Mouse (Mus musculus): ENCODE measurements at regions not wholly inside any gene's neighbourhood (a gene's known extent, or its start where the extent isn't known, plus 50 kb on each side); places are given as distances from the start of the nearest gene placed in this dataset.
A peak's percentile ranks its signal among the peaks of the same experiment; 100 is the strongest.

- Histone ChIP-seq H3K4me2 (ENCODE audit: low read depth, severe bottlenecking) (no peak overlapping the region), H3K9me3 (ENCODE audit: control insufficient read depth, low read length) (no peaks in the 10 kb centered on the region), H3K27ac (replicated peaks; ENCODE audit: low read depth, low read length) (no peak overlapping the region), H3K36me3 (ENCODE audit: control insufficient read depth, insufficient read depth, low read length) (no peaks in the 10 kb centered on the region), H3K4me3 (ENCODE audit: low read depth, low read length) (no peak overlapping the region), H3K9ac (ENCODE audit: low read length) (no peak overlapping the region), H3K27me3 (ENCODE audit: control insufficient read depth, insufficient read depth, low read length) (no peaks in the 10 kb centered on the region), H3K4me1 (ENCODE audit: control insufficient read depth, insufficient read depth, low read length) (peaks cover 33% of the 10 kb centered on the region)
- DNase-seq (ENCODE audit: low spot score) (no peak), ATAC-seq (ENCODE audit: insufficient number of reproducible peaks, low FRiP score, low TSS enrichment, low read depth) (no peak)
- WGBS = 57% methylated on average over 3 of the region's 3 CpGs
Measured at GRCm38 (mm10) chr8:126538136-126538535, 55.6 kb downstream of the Irf2bp2 start.

GRCm38 (mm10) chr8:126536928-126537618 is 56.7 kb downstream of the Irf2bp2 start:
- 25% methylated on average over 6 of the region's 6 CpGs for WGBS
- H3K4me1 ChIP-seq (ENCODE audit: control insufficient read depth, insufficient read depth, low read length) = peaks cover 33% of the 10 kb centered on the region
- ATAC-seq (ENCODE audit: insufficient number of reproducible peaks, low FRiP score, low TSS enrichment, low read depth) (no peak; the same call in 1 of the 2 replicates), DNase-seq (ENCODE audit: low spot score) (no peak)
- H3K4me3 ChIP-seq (ENCODE audit: low read depth, low read length) = no peak overlapping the region
- H3K9ac ChIP-seq (ENCODE audit: low read length) = no peak overlapping the region
- no peaks in the 10 kb centered on the region for H3K36me3 ChIP-seq (ENCODE audit: control insufficient read depth, insufficient read depth, low read length)
- no peaks in the 10 kb centered on the region for H3K9me3 ChIP-seq (ENCODE audit: control insufficient read depth, low read length)
- H3K27ac ChIP-seq (replicated peaks; ENCODE audit: low read depth, low read length) = peak overlapping the region; percentile 36
- H3K4me2 ChIP-seq (ENCODE audit: low read depth, severe bottlenecking) = 0 out of 2 replicates have a peak overlapping the region, but pooled peaks have one; percentile 10
- no peaks in the 10 kb centered on the region for H3K27me3 ChIP-seq (ENCODE audit: control insufficient read depth, insufficient read depth, low read length)

- peak overlapping the region; percentile 36; the same call in 1 of the 2 replicates for H3K27ac ChIP-seq (replicated peaks; ENCODE audit: low read depth, low read length)
Measured at GRCm38 (mm10) chr8:126536132-126536927, 57.5 kb downstream of the Irf2bp2 start.

GRCm38 (mm10) chr8:126532284-126532974 is 57.6 kb upstream of the Tarbp1 start:
- DNase-seq (ENCODE audit: low spot score) = no peak
- H3K9me3 ChIP-seq (ENCODE audit: control insufficient read depth, low read length) = no peaks in the 10 kb centered on the region
- no peaks in the 10 kb centered on the region for H3K36me3 ChIP-seq (ENCODE audit: control insufficient read depth, insufficient read depth, low read length)
- H3K4me1 ChIP-seq (ENCODE audit: control insufficient read depth, insufficient read depth, low read length) = peaks cover 12% of the 10 kb centered on the region
- 21% methylated on average over 7 of the region's 7 CpGs for WGBS
- no peaks in the 10 kb centered on the region for H3K27me3 ChIP-seq (ENCODE audit: control insufficient read depth, insufficient read depth, low read length)
- ATAC-seq (ENCODE audit: insufficient number of reproducible peaks, low FRiP score, low TSS enrichment, low read depth) = no peak
- no peak overlapping the region for H3K4me3 ChIP-seq (ENCODE audit: low read depth, low read length)
- H3K9ac ChIP-seq (ENCODE audit: low read length) = no peak overlapping the region
- no peak overlapping the region for H3K27ac ChIP-seq (replicated peaks; ENCODE audit: low read depth, low read length)
- H3K4me2 ChIP-seq (ENCODE audit: low read depth, severe bottlenecking) = no peak overlapping the region

More at GRCm38 (mm10) chr8:126536132-126536927, 57.5 kb downstream of the Irf2bp2 start:
- Histone ChIP-seq H3K4me1 (ENCODE audit: control insufficient read depth, insufficient read depth, low read length) (peaks cover 33% of the 10 kb centered on the region), H3K36me3 (ENCODE audit: control insufficient read depth, insufficient read depth, low read length) (no peaks in the 10 kb centered on the region), H3K9me3 (ENCODE audit: control insufficient read depth, low read length) (no peaks in the 10 kb centered on the region), H3K4me2 (ENCODE audit: low read depth, severe bottlenecking) (0 out of 2 replicates have a peak overlapping the region, but pooled peaks have one; percentile 10), H3K4me3 (ENCODE audit: low read depth, low read length) (no peak overlapping the region), H3K9ac (ENCODE audit: low read length) (no peak overlapping the region), H3K27me3 (ENCODE audit: control insufficient read depth, insufficient read depth, low read length) (no peaks in the 10 kb centered on the region)
- 20% methylated on average over 11 of the region's 11 CpGs for WGBS
- ATAC-seq (ENCODE audit: insufficient number of reproducible peaks, low FRiP score, low TSS enrichment, low read depth) = no peak; the same call in 1 of the 2 replicates
- DNase-seq (ENCODE audit: low spot score) = no peak

- no peaks in the 10 kb centered on the region for H3K27me3 ChIP-seq (ENCODE audit: control insufficient read depth, insufficient read depth, low read length)
- WGBS = 82% methylated on average over 7 of the region's 7 CpGs
- H3K9me3 ChIP-seq (ENCODE audit: control insufficient read depth, low read length) = no peaks in the 10 kb centered on the region
- no peaks in the 10 kb centered on the region for H3K36me3 ChIP-seq (ENCODE audit: control insufficient read depth, insufficient read depth, low read length)
- no peak for ATAC-seq (ENCODE audit: insufficient number of reproducible peaks, low FRiP score, low TSS enrichment, low read depth)
- H3K9ac ChIP-seq (ENCODE audit: low read length) = no peak overlapping the region
- H3K27ac ChIP-seq (replicated peaks; ENCODE audit: low read depth, low read length) = no peak overlapping the region
- no peak overlapping the region for H3K4me2 ChIP-seq (ENCODE audit: low read depth, severe bottlenecking)
- DNase-seq (ENCODE audit: low spot score) = no peak
- peaks cover 3% of the 10 kb centered on the region; the same call in 1 of the 2 replicates for H3K4me1 ChIP-seq (ENCODE audit: control insufficient read depth, insufficient read depth, low read length)
- no peak overlapping the region for H3K4me3 ChIP-seq (ENCODE audit: low read depth, low read length)
Measured at GRCm38 (mm10) chr8:126531459-126531858, 56.6 kb upstream of the Tarbp1 start.

GRCm38 (mm10) chr8:126529409-126529808 is 54.5 kb upstream of the Tarbp1 start:
- no peak overlapping the region for H3K4me2 ChIP-seq (ENCODE audit: low read depth, severe bottlenecking)
- no peaks in the 10 kb centered on the region for H3K9me3 ChIP-seq (ENCODE audit: control insufficient read depth, low read length)
- no peaks in the 10 kb centered on the region for H3K4me1 ChIP-seq (ENCODE audit: control insufficient read depth, insufficient read depth, low read length)
- H3K27me3 ChIP-seq (ENCODE audit: control insufficient read depth, insufficient read depth, low read length) = no peaks in the 10 kb centered on the region
- H3K27ac ChIP-seq (replicated peaks; ENCODE audit: low read depth, low read length) = no peak overlapping the region
- DNase-seq (ENCODE audit: low spot score) (no peak), ATAC-seq (ENCODE audit: insufficient number of reproducible peaks, low FRiP score, low TSS enrichment, low read depth) (no peak)
- WGBS = 44% methylated on average over 3 of the region's 3 CpGs
- no peak overlapping the region for H3K9ac ChIP-seq (ENCODE audit: low read length)
- no peaks in the 10 kb centered on the region for H3K36me3 ChIP-seq (ENCODE audit: control insufficient read depth, insufficient read depth, low read length)
- no peak overlapping the region for H3K4me3 ChIP-seq (ENCODE audit: low read depth, low read length)

GRCm38 (mm10) chr8:126528434-126529080 is 53.7 kb upstream of the Tarbp1 start:
- no peak overlapping the region for H3K27ac ChIP-seq (replicated peaks; ENCODE audit: low read depth, low read length)
- DNase-seq (ENCODE audit: low spot score) = no peak
- WGBS = 76% methylated on average over 9 of the region's 9 CpGs

More at GRCm38 (mm10) chr8:126528434-126529080, 53.7 kb upstream of the Tarbp1 start:
- no peak overlapping the region for H3K4me2 ChIP-seq (ENCODE audit: low read depth, severe bottlenecking)
- H3K9ac ChIP-seq (ENCODE audit: low read length) = no peak overlapping the region
- no peaks in the 10 kb centered on the region for H3K36me3 ChIP-seq (ENCODE audit: control insufficient read depth, insufficient read depth, low read length)
- no peaks in the 10 kb centered on the region for H3K9me3 ChIP-seq (ENCODE audit: control insufficient read depth, low read length)
- H3K27me3 ChIP-seq (ENCODE audit: control insufficient read depth, insufficient read depth, low read length) = no peaks in the 10 kb centered on the region
- no peak for ATAC-seq (ENCODE audit: insufficient number of reproducible peaks, low FRiP score, low TSS enrichment, low read depth)
- no peak overlapping the region for H3K4me3 ChIP-seq (ENCODE audit: low read depth, low read length)
- H3K4me1 ChIP-seq (ENCODE audit: control insufficient read depth, insufficient read depth, low read length) = no peaks in the 10 kb centered on the region

Data from limb, embryonic 11.5 days (tissue).